Mouse (Mus musculus) hindbrain, postnatal 0 days (tissue): ENCODE results near the gene Robo1. TPM values are rescaled to one million over a fixed set of nuclear protein-coding genes. Genes with fewer than 3 reads are reported as not detected.
A peak's percentile ranks its signal among the peaks of the same experiment; 100 is the strongest.

ENCODE experiments used
- ATAC-seq: fragments of 200-750 bp; cut with Nextera tagmentation; 2 replicates; pipeline ENCODE4 v1.8.0; 2017; ENCODE audit warnings: mild to moderate bottlenecking, moderate TSS enrichment, moderate library complexity
- DNase-seq: peaks from one replicate; pipeline ENCODE4 v3.0.0-alpha.2; 2015; ENCODE audit warnings: low spot score
- H3K27ac ChIP-seq: fragments of 300-500 bp; sonication (generic); 2 replicates; pipeline ENCODE4 v1.5.1; 2014; ENCODE audit warnings: mild to moderate bottlenecking
- H3K27me3 ChIP-seq: fragments of 300-500 bp; sonication (generic); 2 replicates; pipeline ENCODE4 v1.6.1; 2014; ENCODE audit warnings: low read length, mixed read lengths; ENCODE audit not compliant: insufficient read depth
- H3K36me3 ChIP-seq: fragments of 300-500 bp; sonication (generic); 2 replicates; pipeline ENCODE4 v1.6.1; 2014; ENCODE audit warnings: low read length, mixed read lengths; ENCODE audit not compliant: insufficient read depth
- H3K4me1 ChIP-seq: fragments of 300-500 bp; sonication (generic); 2 replicates; pipeline ENCODE4 v1.6.1; 2014; ENCODE audit warnings: antibody characterized with exemption, low read length, mixed read lengths; ENCODE audit not compliant: insufficient read depth
- H3K4me2 ChIP-seq: fragments of 300-500 bp; sonication (generic); 2 replicates; pipeline ENCODE4 v1.6.1; 2014; ENCODE audit warnings: low read depth, mild to moderate bottlenecking, low read length, moderate library complexity, mixed read lengths
- H3K4me3 ChIP-seq: fragments of 300-500 bp; sonication (generic); 2 replicates; pipeline ENCODE4 v1.5.1; 2014; ENCODE audit warnings: low read length
- H3K9ac ChIP-seq: fragments of 300-500 bp; sonication (generic); replicated peaks from 2 replicates; pipeline ENCODE4 v1.6.1; 2014; ENCODE audit warnings: mild to moderate bottlenecking, low read length, moderate library complexity, mixed read lengths
- H3K9me3 ChIP-seq: fragments of 300-500 bp; sonication (generic); 2 replicates; pipeline ENCODE4 v1.6.1; 2016; ENCODE audit warnings: low read length, mixed read lengths
- CTCF ChIP-seq: IDR thresholded peaks from 2 replicates; pipeline ENCODE4 v1.5.1; 2016; ENCODE audit warnings: antibody characterized with exemption, control low read depth, low read depth
- WGBS: fragments of 180-500 bp; shearing (Covaris S2); extraction: QIAGEN DNeasy Blood & Tissue Kit; methylation state at CpG from one replicate; pipeline ENCODE4 v1.1.7; 2014; 5-methylcytosine and 5-hydroxymethylcytosine counted together
- polyA plus RNA-seq: library from polyadenylated mRNA; unstranded; fragments of >200 nt; fragmentation: Nextera tagmentation; extraction: Ambion mirVana; gene quantifications from 2 replicates; pipeline ENCODE4 v1.2.1, GENCODE M21; 2015
- total RNA-seq: library from RNA; depleted of rRNA; stranded (reverse); fragments of >200 nt; gene quantifications from 2 replicates; pipeline ENCODE4 v1.2.3, GENCODE M21; 2014

Robo1 gene
- total and polyA plus RNA-seq, 2 experiments from 2014 or later: 20.4 to 57.9 TPM

GRCm38 (mm10) chr16:72691909-72692308 lies 383.8 kb downstream of the Robo1 start:
- Histone ChIP-seq H3K27ac (no peak overlapping the region), H3K36me3 (no peaks in the 10 kb centered on the region), H3K4me2 (no peak overlapping the region), H3K9ac (no peak overlapping the region), H3K4me1 (peaks cover 6% of the 10 kb centered on the region; the same call in 1 of the 2 replicates), H3K9me3 (no peaks in the 10 kb centered on the region), H3K4me3 (no peak overlapping the region), H3K27me3 (no peaks in the 10 kb centered on the region)
- WGBS: 37% methylated on average over 3 of the region's 3 CpGs
- peak; percentile 53 for DNase-seq
- no peak for ATAC-seq
- peak; percentile 57 for TF ChIP-seq CTCF

GRCm38 (mm10) chr16:72693446-72694274 lies 385.6 kb downstream of the Robo1 start:
- peaks cover 6% of the 10 kb centered on the region; the same call in 1 of the 2 replicates for H3K4me1 ChIP-seq
- no peak for TF ChIP-seq CTCF
- no peaks in the 10 kb centered on the region for H3K36me3 ChIP-seq
- H3K27me3 ChIP-seq: no peaks in the 10 kb centered on the region
- H3K4me3 ChIP-seq: no peak overlapping the region
- ATAC-seq: peak; percentile 55; the same call in 1 of the 2 replicates
- no peak overlapping the region for H3K27ac ChIP-seq
- no peak overlapping the region for H3K4me2 ChIP-seq
- no peak overlapping the region for H3K9ac ChIP-seq
- 32% methylated on average over 14 of the region's 14 CpGs for WGBS
- DNase-seq: no peak
- no peaks in the 10 kb centered on the region for H3K9me3 ChIP-seq

DNA sequence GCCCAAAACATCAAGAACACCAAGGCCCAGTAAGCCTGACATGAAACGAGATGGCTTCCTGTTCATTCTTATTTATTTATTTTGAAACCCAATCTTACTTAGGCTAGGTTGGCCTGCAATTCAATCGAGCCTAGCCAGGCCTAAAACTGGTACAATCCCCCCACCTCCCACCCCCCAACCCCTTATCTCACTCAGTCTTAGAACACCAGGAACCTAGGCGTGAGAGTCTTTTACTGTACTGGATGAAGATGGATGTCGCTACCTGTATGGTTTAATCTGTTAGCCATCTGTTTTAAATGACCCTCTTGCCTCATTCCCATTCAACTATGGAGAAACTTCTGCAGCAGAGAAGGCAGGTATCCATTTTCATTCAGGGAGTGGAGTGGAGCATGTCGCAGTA lies 386.7 kb downstream of the Robo1 start:
- H3K27ac ChIP-seq: no peak overlapping the region
- H3K4me3 ChIP-seq: no peak overlapping the region
- H3K9ac ChIP-seq: no peak overlapping the region
- peaks cover 9% of the 10 kb centered on the region; the same call in 1 of the 2 replicates for H3K4me1 ChIP-seq
- 81% methylated on average over 5 of the region's 5 CpGs for WGBS
- H3K36me3 ChIP-seq: no peaks in the 10 kb centered on the region
- H3K27me3 ChIP-seq: no peaks in the 10 kb centered on the region
- H3K4me2 ChIP-seq: no peak overlapping the region
- no peaks in the 10 kb centered on the region for H3K9me3 ChIP-seq
- DNase-seq (no peak), ATAC-seq (no peak)
- no peak for TF ChIP-seq CTCF

GRCm38 (mm10) chr16:72699238-72700006 lies 391.3 kb downstream of the Robo1 start:
- H3K4me2 ChIP-seq: peak overlapping the region; percentile 38
- H3K9me3 ChIP-seq: no peaks in the 10 kb centered on the region
- H3K27ac ChIP-seq: peak overlapping the region; percentile 32; the same call in 1 of the 2 replicates
- H3K4me1 ChIP-seq: 0 out of 2 replicates have a peak, but pooled peaks cover 3% of the 10 kb centered on the region
- WGBS: 26% methylated on average over 12 of the region's 12 CpGs
- H3K36me3 ChIP-seq: no peaks in the 10 kb centered on the region
- no peak overlapping the region for H3K9ac ChIP-seq
- H3K4me3 ChIP-seq: no peak overlapping the region
- DNase-seq (peak; percentile 67), ATAC-seq (peak; percentile 65)
- TF ChIP-seq CTCF: no peak
- no peaks in the 10 kb centered on the region for H3K27me3 ChIP-seq

DNA sequence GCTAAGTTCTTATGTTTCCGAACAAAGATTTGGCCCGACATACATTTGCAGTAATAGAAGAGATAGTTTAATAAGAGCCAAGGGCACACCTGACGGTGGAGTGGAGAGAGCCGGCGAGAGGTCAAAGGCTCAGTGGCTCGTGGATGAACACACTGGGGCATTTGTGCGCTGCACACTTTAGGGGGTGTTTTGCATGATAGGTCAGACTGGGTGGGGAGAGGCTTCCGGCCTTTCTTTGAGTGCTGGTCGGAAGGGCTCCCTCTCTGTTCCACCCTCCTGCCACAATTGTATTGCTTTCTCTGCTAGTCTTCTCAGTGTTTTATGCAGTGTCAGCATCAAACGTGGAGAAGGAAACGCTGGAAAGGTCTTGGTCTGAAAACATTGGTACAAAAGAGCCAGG lies 392.2 kb downstream of the Robo1 start:
- Histone ChIP-seq H3K4me3 (no peak overlapping the region), H3K4me2 (no peak overlapping the region), H3K9me3 (no peaks in the 10 kb centered on the region), H3K27me3 (no peaks in the 10 kb centered on the region), H3K9ac (no peak overlapping the region), H3K4me1 (0 out of 2 replicates have a peak, but pooled peaks cover 3% of the 10 kb centered on the region), H3K36me3 (no peaks in the 10 kb centered on the region), H3K27ac (0 out of 2 replicates have a peak overlapping the region, but pooled peaks have one; percentile 32)
- ATAC-seq (no peak), DNase-seq (no peak)
- no peak for TF ChIP-seq CTCF
- WGBS: 71% methylated on average over 11 of the region's 11 CpGs

DNA sequence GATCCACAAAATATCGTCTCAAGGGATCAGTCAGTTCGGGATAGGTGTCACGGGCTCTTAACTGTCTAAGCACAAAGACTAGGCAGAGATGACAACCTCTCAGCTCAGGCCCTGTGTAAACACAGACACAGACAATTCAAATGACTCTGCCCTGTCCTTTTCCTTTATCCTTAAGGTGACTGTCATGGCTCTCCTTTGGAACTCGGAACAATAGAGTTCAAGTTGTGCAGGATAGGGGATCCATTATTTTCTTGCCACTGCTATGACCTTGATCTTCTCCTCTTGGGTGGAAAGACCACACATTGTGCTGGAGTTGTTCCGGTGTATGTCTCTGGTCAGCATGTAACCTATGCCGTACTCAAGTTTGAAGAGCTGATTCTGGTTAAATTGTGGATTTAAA lies 395.4 kb downstream of the Robo1 start:
- Histone ChIP-seq H3K4me1 (0 out of 2 replicates have a peak, but pooled peaks cover 3% of the 10 kb centered on the region), H3K36me3 (no peaks in the 10 kb centered on the region), H3K9ac (no peak overlapping the region), H3K27me3 (no peaks in the 10 kb centered on the region), H3K9me3 (no peaks in the 10 kb centered on the region), H3K4me2 (no peak overlapping the region), H3K4me3 (no peak overlapping the region), H3K27ac (no peak overlapping the region)
- no peak for TF ChIP-seq CTCF
- 79% methylated on average over 6 of the region's 6 CpGs for WGBS
- DNase-seq: no peak
- no peak for ATAC-seq
